Mouse (Mus musculus) heart, postnatal 14 days (tissue): ENCODE data around the gene Cdca7. TPM values are rescaled to one million over a fixed set of nuclear protein-coding genes. Genes with fewer than 3 reads are reported as not detected.

Experiments used
- DNase-seq, 2 experiments: peaks; one replicate each; pipeline ENCODE4 v3.0.0; 2021 to 2022
- intact Hi-C: fragments of 180-260 bp; cut with DNase I; formaldehyde crosslinking; loops from one replicate; pipeline ENCODE4 v1.15.1; 2025
- total RNA-seq, 2 experiments: library from RNA; stranded (reverse); gene quantifications; 2 replicates each; pipeline ENCODE4 v1.2.3; 2021

Gene Cdca7
- total RNA-seq, 2 experiments from 2014 or later = 2.9 to 9.4 TPM

GRCm38 (mm10) chr2:72478921-72479320, 3.0 kb downstream of the Cdca7 start:
- DNase-seq = no peak
- intact Hi-C loops = loop anchor here (10.0 kb wide), 1 partner anchor 194 kb away; the partner anchor contains the start of gene Map3k20

- DNase-seq = no peak
- intact Hi-C loops = loop anchor here (10.0 kb wide), 1 partner anchor 195 kb away; the partner anchor contains the start of gene Map3k20
These were observed 3.9 kb downstream of the Cdca7 start for GRCm38 (mm10) chr2:72479818-72480217.

GRCm38 (mm10) chr2:72491650-72492049, 15.7 kb downstream of the Cdca7 start:
- no peak for DNase-seq
- intact Hi-C loops = no loop called here

- DNase-seq = no peak
- intact Hi-C loops = no loop called here
These were observed 17.1 kb downstream of the Cdca7 start for GRCm38 (mm10) chr2:72493039-72493438.

- intact Hi-C loops = loop anchor here (5.0 kb wide), 1 partner anchor 77 kb away; no protein-coding TSS in a partner anchor
- no peak for DNase-seq
These were observed 23.2 kb downstream of the Cdca7 start for GRCm38 (mm10) chr2:72499074-72499721.

GRCm38 (mm10) chr2:72499782-72500411, 23.9 kb downstream of the Cdca7 start:
- intact Hi-C loops = loop anchor here (5.0 kb wide), 1 partner anchor 78 kb away; no protein-coding TSS in a partner anchor
- no peak for DNase-seq

- intact Hi-C loops = no loop called here
- DNase-seq = no peak
These were observed 26.3 kb downstream of the Cdca7 start for GRCm38 (mm10) chr2:72502041-72502813.

- DNase-seq = no peak
- intact Hi-C loops = no loop called here
These were observed 27.7 kb downstream of the Cdca7 start for GRCm38 (mm10) chr2:72503646-72504045.

- no peak for DNase-seq
- intact Hi-C loops = no loop called here
These were observed 32.1 kb downstream of the Cdca7 start for GRCm38 (mm10) chr2:72507855-72508635.

GRCm38 (mm10) chr2:72508891-72509290, 32.9 kb downstream of the Cdca7 start:
- peak in 1 of 2 experiments; percentile 39 for DNase-seq
- intact Hi-C loops = no loop called here

GRCm38 (mm10) chr2:72515526-72515925, 39.6 kb downstream of the Cdca7 start:
- intact Hi-C loops = loop anchor here (5.0 to 10.0 kb wide), 5 partner anchors 107 to 762 kb away; partner anchors contain the start of gene Sp3

GRCm38 (mm10) chr2:72515971-72516719, 40.2 kb downstream of the Cdca7 start:
- intact Hi-C loops = loop anchor here (5.0 to 10.0 kb wide), 5 partner anchors 106 to 761 kb away; partner anchors contain the start of gene Sp3

More at GRCm38 (mm10) chr2:72515526-72515925, 39.6 kb downstream of the Cdca7 start:
- no peak for DNase-seq

GRCm38 (mm10) chr2:72516720-72517089, 40.7 kb downstream of the Cdca7 start:
- no peak for DNase-seq
- intact Hi-C loops = loop anchor here (5.0 to 10.0 kb wide), 5 partner anchors 106 to 761 kb away; partner anchors contain the start of gene Sp3

More at GRCm38 (mm10) chr2:72515971-72516719, 40.2 kb downstream of the Cdca7 start:
- DNase-seq = peak; percentile 86 to 91

- DNase-seq = no peak
- intact Hi-C loops = no loop called here
These were observed 48.1 kb downstream of the Cdca7 start for GRCm38 (mm10) chr2:72524022-72524421.

GRCm38 (mm10) chr2:72525556-72525955, 49.6 kb downstream of the Cdca7 start:
- DNase-seq = no peak
- intact Hi-C loops = no loop called here

- intact Hi-C loops = no loop called here
- no peak for DNase-seq
These were observed 53.0 kb downstream of the Cdca7 start for GRCm38 (mm10) chr2:72529026-72529357.

- intact Hi-C loops = no loop called here
- DNase-seq = no peak
These were observed 53.7 kb downstream of the Cdca7 start for GRCm38 (mm10) chr2:72529358-72530319.

- intact Hi-C loops = no loop called here
- DNase-seq = no peak
These were observed 59.9 kb downstream of the Cdca7 start for GRCm38 (mm10) chr2:72535889-72536288.
